Mouse (Mus musculus) MEL (cell line): ENCODE results near the gene Slc25a20.

Experiments used
- CHD2 ChIP-seq: IDR thresholded peaks from 2 replicates; pipeline ENCODE4 v1.6.1; 2011; ENCODE audit warnings: low read length, improper control_type of control experiment
- CTCF ChIP-seq, 3 experiments: IDR thresholded peaks in 2 of 3; conservative IDR thresholded peaks in 1 of 3; 2 replicates each; pipeline ENCODE4 v1.5.1; 2011 to 2012; ENCODE audit warnings: low read length in 3 of 3, low read depth in 2 of 3, mild to moderate bottlenecking in 2 of 3, improper control_type of control experiment in 1 of 3, inconsistent platforms in 1 of 3, mixed read lengths in 1 of 3, moderate library complexity in 1 of 3; ENCODE audit not compliant: control insufficient read depth in 1 of 3, insufficient read depth in 1 of 3, poor library complexity in 1 of 3, severe bottlenecking in 1 of 3
- KAT2A ChIP-seq: conservative IDR thresholded peaks from 2 replicates; pipeline ENCODE4 v1.6.1; 2012; ENCODE audit warnings: low read depth, low read length, improper control_type of control experiment, inconsistent platforms
- POLR2A ChIP-seq, 2 experiments: IDR thresholded peaks; 2 replicates each; pipeline ENCODE4 v1.6.1; 2011 to 2012; ENCODE audit warnings: low read length in 2 of 2, mild to moderate bottlenecking in 2 of 2, control low read depth in 1 of 2, improper control_type of control experiment in 1 of 2, low read depth in 1 of 2, moderate library complexity in 1 of 2; ENCODE audit not compliant: control insufficient read depth in 1 of 2, insufficient read depth in 1 of 2, poor library complexity in 1 of 2
- TCF12 ChIP-seq: IDR thresholded peaks from 2 replicates; pipeline ENCODE4 v1.6.1; 2014; ENCODE audit warnings: low read depth, mild to moderate bottlenecking, inconsistent platforms, low read length, improper control_type of control experiment, moderate library complexity
- ZMIZ1 ChIP-seq: IDR thresholded peaks from 2 replicates; pipeline ENCODE4 v1.6.1; 2012; ENCODE audit warnings: low read depth, mild to moderate bottlenecking, inconsistent platforms, low read length, improper control_type of control experiment, moderate library complexity

DNA sequence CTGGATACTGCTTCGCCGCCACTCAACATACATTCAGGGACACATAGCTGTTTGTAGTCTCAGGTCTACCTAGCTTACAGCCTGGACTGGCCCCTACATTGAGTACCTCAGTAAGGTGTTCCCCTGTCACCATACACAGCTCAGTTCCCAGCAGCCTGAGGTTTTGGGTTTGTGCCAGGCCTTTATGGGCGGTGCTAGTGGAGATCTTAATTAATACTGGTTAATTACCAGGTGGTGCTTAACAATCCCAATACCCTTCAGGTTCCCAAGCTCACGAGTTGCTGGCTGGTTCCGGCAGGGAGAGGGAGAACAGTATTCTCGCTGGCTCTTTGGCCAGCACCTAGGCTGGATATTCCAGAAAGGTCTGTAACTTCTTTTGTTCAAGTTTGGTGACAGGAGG is 29.0 kb downstream of the Slc25a20 start:
- TF ChIP-seq CHD2 (no peak), POLR2A (IDR thresholded peaks at IDR 0.05; ENCODE audit: control insufficient read depth in 1 of 2, insufficient read depth in 1 of 2, low read depth in 1 of 2, low read length in 2 of 2, poor library complexity in 1 of 2) (no peak), CTCF (IDR thresholded peaks at IDR 0.05 in 2 of 3, conservative IDR thresholded peaks at IDR 0.05 in 1 of 3; ENCODE audit: control insufficient read depth in 1 of 3, insufficient read depth in 1 of 3, low read depth in 2 of 3, low read length in 3 of 3, poor library complexity in 1 of 3, severe bottlenecking in 1 of 3) (no peak), TCF12 (no peak), ZMIZ1 (no peak), KAT2A (no peak)
